Mouse (Mus musculus) forebrain, embryonic 10.5 days (tissue): ENCODE data around the gene Prkg1. TPM values are rescaled to one million over a fixed set of nuclear protein-coding genes. Genes with fewer than 3 reads are reported as not detected.
A peak's percentile ranks its signal among the peaks of the same experiment; 100 is the strongest.

Experiments used
- DNase-seq: peaks from one replicate; pipeline ENCODE4 v3.0.0-alpha.2; 2017; ENCODE audit warnings: low spot score; ENCODE audit errors: extremely low spot score
- H3K27ac ChIP-seq: fragments of 300-500 bp; sonication (generic); 2 replicates; pipeline ENCODE4 v1.5.1; 2016; ENCODE audit warnings: mild to moderate bottlenecking
- H3K27me3 ChIP-seq: fragments of 300-500 bp; sonication (generic); 2 replicates; pipeline ENCODE4 v1.6.1; 2016; ENCODE audit warnings: mild to moderate bottlenecking; ENCODE audit not compliant: poor library complexity, severe bottlenecking
- H3K36me3 ChIP-seq: fragments of 300-500 bp; sonication (generic); replicated peaks from 2 replicates; pipeline ENCODE4 v1.6.1; 2016; ENCODE audit warnings: mild to moderate bottlenecking, moderate library complexity
- H3K4me1 ChIP-seq: fragments of 300-500 bp; sonication (generic); 2 replicates; pipeline ENCODE4 v1.6.1; 2016
- H3K4me3 ChIP-seq: fragments of 300-500 bp; sonication (generic); 2 replicates; pipeline ENCODE4 v1.5.1; 2016; ENCODE audit warnings: mild to moderate bottlenecking, moderate library complexity
- H3K9me3 ChIP-seq: fragments of 300-500 bp; sonication (generic); 2 replicates; pipeline ENCODE4 v1.6.1; 2016; ENCODE audit warnings: mild to moderate bottlenecking, moderate library complexity
- WGBS: fragments of 180-500 bp; shearing (Covaris S2); methylation state at CpG from one replicate; pipeline ENCODE4 v1.1.7; 2016; 5-methylcytosine and 5-hydroxymethylcytosine counted together
- polyA plus RNA-seq: library from polyadenylated mRNA; unstranded; fragments of >200 nt; fragmentation: Nextera tagmentation; extraction: Ambion mirVana; gene quantifications from 2 replicates; pipeline ENCODE4 v1.2.1, GENCODE M21; 2016

Prkg1 gene
- polyA plus RNA-seq, 1 experiment from 2014 or later, result 3.5 TPM

DNA sequence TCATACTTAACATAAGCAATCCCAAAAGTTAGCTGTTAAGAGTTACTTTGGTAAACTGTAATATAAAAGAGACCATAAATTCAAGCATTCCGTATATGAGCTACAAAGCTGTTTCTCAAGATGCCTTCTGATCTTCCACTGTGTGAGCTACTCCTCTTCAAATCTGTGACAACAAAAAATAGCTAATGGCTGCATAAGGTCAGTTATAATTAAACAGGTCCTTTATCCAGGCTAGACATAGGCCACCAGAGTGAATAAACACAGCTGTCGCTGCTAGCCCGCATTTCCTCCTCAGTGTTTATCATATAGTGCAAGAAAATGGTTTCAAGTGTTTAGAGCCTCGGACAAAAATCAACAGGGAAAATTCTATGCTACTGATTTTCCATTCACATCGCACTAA lies 218.8 kb downstream of the Prkg1 start:
- Histone ChIP-seq H3K27me3 (no peaks in the 10 kb centered on the region), H3K4me1 (no peaks in the 10 kb centered on the region), H3K36me3 (no peaks in the 10 kb centered on the region), H3K27ac (no peak overlapping the region), H3K9me3 (no peaks in the 10 kb centered on the region), H3K4me3 (no peak overlapping the region)
- WGBS, result 87% methylated on average over 5 of the region's 5 CpGs
- no peak for DNase-seq

DNA sequence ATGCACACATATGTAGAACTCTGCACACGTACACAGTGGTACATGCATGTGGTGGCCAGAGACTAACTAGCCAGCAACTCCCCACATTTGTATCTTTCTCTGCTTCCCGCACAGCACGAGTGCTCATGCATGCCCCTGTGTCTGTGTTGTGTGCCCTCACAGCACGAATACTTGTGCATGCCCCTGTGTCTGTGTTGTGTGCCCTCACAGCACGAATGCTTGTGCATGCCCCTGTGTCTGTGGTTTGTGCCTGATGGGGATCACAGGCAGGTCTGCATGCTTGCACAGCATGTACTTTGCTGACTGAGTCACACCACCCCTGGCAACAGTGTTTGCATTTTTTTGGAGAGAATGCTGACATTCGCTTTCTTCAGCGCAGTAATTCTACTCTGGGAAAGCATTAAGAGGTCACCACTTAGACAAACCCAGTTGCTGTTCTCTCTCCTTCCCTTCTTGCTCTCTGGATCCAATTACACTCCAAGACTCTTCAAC lies 233.5 kb downstream of the Prkg1 start:
- H3K36me3 ChIP-seq, result no peaks in the 10 kb centered on the region
- no peak overlapping the region for H3K4me3 ChIP-seq
- no peak for DNase-seq
- peak overlapping the region; percentile 58 for H3K27ac ChIP-seq
- peaks cover 22% of the 10 kb centered on the region for H3K4me1 ChIP-seq
- no peaks in the 10 kb centered on the region for H3K9me3 ChIP-seq
- WGBS, result 68% methylated on average over 7 of the region's 7 CpGs
- H3K27me3 ChIP-seq, result no peaks in the 10 kb centered on the region

DNA sequence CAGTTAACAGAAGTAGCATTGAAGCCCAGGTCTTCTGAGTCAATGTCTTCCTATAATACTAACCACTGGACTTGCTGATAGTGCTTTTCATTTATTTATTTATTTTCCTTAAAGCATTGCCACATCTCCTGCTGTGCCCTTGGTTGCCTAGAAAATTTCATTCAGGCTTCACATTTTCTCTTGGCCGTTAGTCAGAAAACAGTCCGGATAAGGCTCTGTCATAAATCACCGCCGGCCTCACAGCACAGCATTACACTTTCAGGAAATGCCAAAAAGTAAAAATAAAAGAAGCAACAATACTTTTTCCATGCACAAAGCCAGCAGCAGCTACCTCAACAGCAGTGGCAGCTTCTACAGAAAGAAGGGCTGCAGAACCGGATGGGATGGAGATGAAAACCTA lies 234.2 kb downstream of the Prkg1 start:
- WGBS, result 80% methylated on average over 5 of the region's 5 CpGs
- no peak overlapping the region for H3K4me3 ChIP-seq
- no peak for DNase-seq
- H3K9me3 ChIP-seq, result no peaks in the 10 kb centered on the region
- H3K4me1 ChIP-seq, result peaks cover 22% of the 10 kb centered on the region
- H3K36me3 ChIP-seq, result no peaks in the 10 kb centered on the region
- no peaks in the 10 kb centered on the region for H3K27me3 ChIP-seq
- H3K27ac ChIP-seq, result no peak overlapping the region; the same call in 1 of the 2 replicates

DNA sequence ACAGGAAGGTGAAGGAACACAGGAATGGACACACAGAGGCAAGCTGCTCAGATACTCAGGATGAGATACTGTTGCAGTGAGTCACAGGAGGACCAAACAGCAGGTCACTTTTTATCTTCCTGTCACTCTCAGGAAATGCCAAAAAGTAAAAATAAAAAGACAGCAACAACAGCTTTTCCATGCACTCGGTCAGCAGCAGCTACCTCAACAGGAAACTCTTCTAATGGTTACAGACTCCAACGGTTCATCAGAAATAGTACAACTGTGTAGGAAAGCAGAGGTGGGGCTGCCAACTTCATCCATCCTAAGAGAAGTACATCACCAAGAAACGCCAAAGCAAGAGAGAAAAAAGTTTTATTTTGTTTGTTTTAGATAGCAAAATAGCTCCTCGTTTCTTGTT lies 234.9 kb downstream of the Prkg1 start:
- Histone ChIP-seq H3K4me3 (no peak overlapping the region), H3K4me1 (peaks cover 22% of the 10 kb centered on the region), H3K27ac (no peak overlapping the region), H3K27me3 (no peaks in the 10 kb centered on the region), H3K36me3 (no peaks in the 10 kb centered on the region), H3K9me3 (no peaks in the 10 kb centered on the region)
- DNase-seq, result no peak
- 78% methylated on average over 4 of the region's 4 CpGs for WGBS

DNA sequence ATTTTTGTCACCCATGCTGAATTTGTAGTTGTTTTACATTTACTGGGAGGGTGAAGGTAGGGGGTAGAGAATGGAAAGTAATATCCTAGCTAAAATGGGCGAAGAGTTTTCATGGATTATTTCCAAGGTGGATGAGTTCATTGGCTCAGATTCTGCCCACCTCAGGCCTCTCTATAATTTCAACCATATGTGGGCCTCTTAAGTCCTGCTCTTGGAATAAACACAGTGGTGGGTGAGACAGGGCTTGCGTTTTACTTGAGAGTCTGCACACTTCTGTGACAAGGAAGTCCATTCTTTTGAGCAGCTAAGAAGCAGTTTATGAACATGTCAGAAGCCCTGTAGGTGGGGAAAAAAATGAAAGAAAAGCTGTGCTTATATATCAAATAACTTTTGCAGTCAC lies 250.3 kb downstream of the Prkg1 start:
- H3K27ac ChIP-seq, result no peak overlapping the region
- no peaks in the 10 kb centered on the region for H3K9me3 ChIP-seq
- no peak overlapping the region for H3K4me3 ChIP-seq
- 65% methylated on average over 2 of the region's 2 CpGs for WGBS
- peaks cover 6% of the 10 kb centered on the region; the same call in 1 of the 2 replicates for H3K4me1 ChIP-seq
- no peaks in the 10 kb centered on the region for H3K36me3 ChIP-seq
- H3K27me3 ChIP-seq, result no peaks in the 10 kb centered on the region
- DNase-seq, result no peak

DNA sequence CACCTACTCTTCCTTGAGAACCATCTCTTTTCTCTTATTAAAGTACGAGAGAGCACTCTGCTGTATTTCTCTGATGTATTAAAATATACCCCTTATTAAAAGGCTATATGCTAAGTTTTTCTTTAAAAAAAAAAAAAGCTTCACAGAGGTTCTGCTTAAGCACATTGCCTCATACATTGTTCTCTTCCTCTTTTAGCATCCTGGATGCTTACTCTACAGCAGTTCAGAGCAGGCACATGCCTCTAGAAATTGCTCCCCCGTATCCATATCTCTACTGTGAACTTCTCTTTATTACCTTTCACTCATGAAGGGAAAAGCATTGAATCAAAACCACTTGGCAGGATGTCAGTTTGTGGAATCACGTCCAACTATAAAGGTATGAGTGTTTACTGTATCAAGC lies 257.0 kb downstream of the Prkg1 start:
- Histone ChIP-seq H3K36me3 (no peaks in the 10 kb centered on the region), H3K4me3 (no peak overlapping the region), H3K9me3 (no peaks in the 10 kb centered on the region), H3K27me3 (no peaks in the 10 kb centered on the region), H3K4me1 (no peaks in the 10 kb centered on the region), H3K27ac (no peak overlapping the region)
- no peak for DNase-seq
- WGBS, result 85% methylated on average over 3 of the region's 3 CpGs

DNA sequence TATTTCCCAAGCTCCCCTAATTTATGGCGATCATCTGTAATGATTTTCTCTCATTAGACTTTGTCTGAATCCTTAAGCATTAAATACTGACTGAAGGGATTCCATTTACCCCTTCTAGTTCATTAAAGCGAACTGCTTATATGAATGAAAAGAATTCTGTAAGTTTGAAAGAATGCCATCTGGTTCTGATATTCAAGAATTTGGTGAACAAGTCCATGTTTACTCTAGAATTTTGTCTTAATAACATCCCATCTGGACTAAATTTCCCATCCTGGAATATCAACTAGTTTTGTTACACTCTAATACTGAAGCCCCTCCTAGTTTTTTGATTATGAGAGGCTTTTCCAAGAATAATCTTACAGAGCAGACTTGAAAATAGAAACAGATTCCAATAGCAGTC lies 258.5 kb downstream of the Prkg1 start:
- Histone ChIP-seq H3K9me3 (no peaks in the 10 kb centered on the region), H3K36me3 (no peaks in the 10 kb centered on the region), H3K27ac (no peak overlapping the region), H3K27me3 (no peaks in the 10 kb centered on the region), H3K4me1 (no peaks in the 10 kb centered on the region), H3K4me3 (no peak overlapping the region)
- DNase-seq, result no peak
- 64% methylated on average over 2 of the region's 2 CpGs for WGBS

DNA sequence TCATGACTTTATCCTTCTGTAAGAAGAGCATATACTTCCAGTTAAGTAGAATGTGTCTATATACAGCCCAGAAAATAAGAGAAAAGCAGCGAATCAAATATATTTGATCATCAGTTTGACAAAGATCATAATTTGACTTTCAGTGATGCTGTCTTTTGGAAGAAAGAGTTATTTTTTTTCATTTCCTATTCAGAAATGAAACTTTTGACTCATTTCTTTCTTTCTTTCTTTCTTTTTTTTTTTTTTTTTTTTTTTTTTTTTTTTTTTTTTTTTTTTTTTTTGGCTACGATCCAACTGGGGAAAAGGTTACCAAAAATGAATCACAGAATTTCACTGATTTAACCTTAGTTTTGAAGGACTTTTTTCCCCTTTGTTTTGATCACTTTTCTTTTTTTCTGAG lies 259.8 kb downstream of the Prkg1 start:
- Histone ChIP-seq H3K27me3 (no peaks in the 10 kb centered on the region), H3K27ac (no peak overlapping the region), H3K4me3 (no peak overlapping the region), H3K4me1 (no peaks in the 10 kb centered on the region), H3K9me3 (no peaks in the 10 kb centered on the region), H3K36me3 (no peaks in the 10 kb centered on the region)
- 89% methylated on average over 2 of the region's 2 CpGs for WGBS
- DNase-seq, result no peak

DNA sequence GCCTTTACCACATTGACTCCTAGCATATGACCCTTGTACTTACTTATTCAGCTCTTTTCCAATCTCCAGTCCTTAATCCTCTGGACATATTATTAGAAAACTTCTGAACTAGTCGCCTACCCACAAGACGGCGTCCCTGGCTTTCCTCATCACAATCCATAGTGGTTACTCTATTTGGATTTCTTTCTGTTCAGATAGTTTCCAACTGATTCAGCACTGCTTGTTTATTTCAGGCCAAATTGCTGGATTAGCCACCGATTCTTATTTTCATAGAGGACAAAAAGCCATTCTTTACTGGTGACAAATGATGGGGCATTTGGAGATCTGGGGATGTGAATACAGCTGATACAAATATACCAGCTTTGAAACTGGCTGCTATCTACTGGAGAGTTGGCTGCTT lies 267.4 kb downstream of the Prkg1 start:
- Histone ChIP-seq H3K4me1 (no peaks in the 10 kb centered on the region), H3K9me3 (no peaks in the 10 kb centered on the region), H3K36me3 (no peaks in the 10 kb centered on the region), H3K4me3 (no peak overlapping the region), H3K27ac (no peak overlapping the region), H3K27me3 (no peaks in the 10 kb centered on the region)
- no peak for DNase-seq
- WGBS, result 85% methylated on average over 4 of the region's 4 CpGs

DNA sequence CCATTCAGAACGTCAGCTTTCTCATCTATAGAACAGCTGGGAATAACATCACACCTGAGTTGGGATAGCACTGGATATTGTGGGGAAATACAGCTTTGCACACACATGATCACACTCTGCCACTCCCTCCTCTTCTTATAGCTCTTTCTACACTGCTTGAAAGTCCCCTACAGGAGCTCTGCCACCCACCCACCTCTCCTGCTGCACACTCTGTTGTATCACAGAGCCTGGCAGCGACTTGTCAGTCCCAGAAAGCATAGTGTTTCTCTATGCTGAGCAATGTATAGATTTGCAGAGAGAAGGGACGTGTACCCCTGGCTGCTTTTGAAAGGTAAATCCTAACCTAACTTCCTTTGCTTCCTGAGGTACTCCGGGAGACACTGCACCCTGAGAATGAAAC lies 275.2 kb downstream of the Prkg1 start:
- no peaks in the 10 kb centered on the region for H3K9me3 ChIP-seq
- WGBS, result 79% methylated on average over 4 of the region's 4 CpGs
- no peaks in the 10 kb centered on the region for H3K4me1 ChIP-seq
- no peak for DNase-seq
- H3K27me3 ChIP-seq, result no peaks in the 10 kb centered on the region
- no peak overlapping the region for H3K27ac ChIP-seq
- no peaks in the 10 kb centered on the region for H3K36me3 ChIP-seq
- no peak overlapping the region for H3K4me3 ChIP-seq

DNA sequence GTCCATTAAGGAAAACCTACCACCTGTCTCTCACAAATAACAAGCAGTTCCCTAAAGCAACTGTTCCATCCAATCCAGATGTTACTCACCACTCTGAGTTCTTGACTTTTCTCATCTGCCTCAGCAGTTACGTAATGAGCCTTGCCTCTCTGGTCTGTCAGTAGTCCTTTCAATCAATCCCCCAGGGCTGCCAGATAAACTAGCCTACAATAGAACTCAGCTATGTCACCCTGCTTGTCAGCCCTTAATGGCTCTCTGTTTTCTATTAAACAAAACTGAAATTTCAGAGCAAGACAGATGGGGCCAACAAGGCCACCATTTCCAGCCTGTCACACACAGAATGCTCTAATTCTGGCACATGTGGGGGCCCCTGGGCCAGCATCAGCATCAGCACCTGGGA lies 293.1 kb downstream of the Prkg1 start:
- no peaks in the 10 kb centered on the region for H3K9me3 ChIP-seq
- no peaks in the 10 kb centered on the region for H3K36me3 ChIP-seq
- no peaks in the 10 kb centered on the region for H3K27me3 ChIP-seq
- H3K4me1 ChIP-seq, result peaks cover 5% of the 10 kb centered on the region
- no peak overlapping the region for H3K27ac ChIP-seq
- no peak for DNase-seq
- 51% methylated on average over 1 of the region's 1 CpGs for WGBS
- no peak overlapping the region for H3K4me3 ChIP-seq

DNA sequence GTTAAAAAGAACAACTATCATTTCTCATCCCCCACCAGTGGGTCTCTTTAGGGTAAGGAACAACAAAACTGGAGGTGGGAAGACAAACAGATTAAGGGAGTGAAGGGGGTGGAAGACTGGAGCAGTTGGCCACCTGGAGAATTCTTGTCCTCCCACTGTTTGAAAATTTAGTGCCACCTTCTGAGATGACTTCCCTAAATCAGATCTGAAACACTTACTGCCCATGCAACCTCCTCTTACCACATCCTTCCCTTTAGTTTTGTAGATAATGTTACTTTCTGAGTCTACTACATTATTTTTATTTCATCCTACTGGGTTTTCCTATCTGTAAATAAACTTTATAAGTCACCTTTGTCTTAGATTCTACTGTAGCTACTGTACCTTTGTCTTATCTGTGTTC lies 304.6 kb downstream of the Prkg1 start:
- no peak overlapping the region for H3K27ac ChIP-seq
- no peaks in the 10 kb centered on the region for H3K27me3 ChIP-seq
- DNase-seq, result no peak
- H3K4me3 ChIP-seq, result no peak overlapping the region
- H3K4me1 ChIP-seq, result no peaks in the 10 kb centered on the region
- H3K9me3 ChIP-seq, result no peaks in the 10 kb centered on the region
- no peaks in the 10 kb centered on the region for H3K36me3 ChIP-seq

DNA sequence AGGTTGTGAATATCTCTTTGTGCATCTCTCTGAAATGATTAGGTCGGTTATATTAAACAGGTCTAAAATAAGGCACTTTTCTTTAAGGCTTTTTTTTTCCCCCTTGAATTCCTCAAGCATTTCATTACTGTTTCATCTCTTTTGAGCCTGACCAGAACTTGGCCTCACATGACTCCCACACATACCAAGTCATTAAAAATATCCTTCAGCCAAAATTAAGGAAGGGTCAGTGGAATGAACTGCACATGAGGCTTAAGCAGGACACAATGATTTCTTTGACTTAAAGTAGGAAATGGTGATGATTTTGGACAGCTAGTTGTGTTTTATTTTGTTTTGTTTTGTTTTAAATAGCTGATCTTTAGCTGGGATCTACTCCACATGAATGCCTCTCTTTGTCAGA lies 320.7 kb downstream of the Prkg1 start:
- Histone ChIP-seq H3K27ac (no peak overlapping the region), H3K4me3 (no peak overlapping the region), H3K27me3 (no peaks in the 10 kb centered on the region), H3K9me3 (no peaks in the 10 kb centered on the region), H3K36me3 (no peaks in the 10 kb centered on the region), H3K4me1 (no peaks in the 10 kb centered on the region)
- 78% methylated on average over 1 of the region's 1 CpGs for WGBS
- no peak for DNase-seq

DNA sequence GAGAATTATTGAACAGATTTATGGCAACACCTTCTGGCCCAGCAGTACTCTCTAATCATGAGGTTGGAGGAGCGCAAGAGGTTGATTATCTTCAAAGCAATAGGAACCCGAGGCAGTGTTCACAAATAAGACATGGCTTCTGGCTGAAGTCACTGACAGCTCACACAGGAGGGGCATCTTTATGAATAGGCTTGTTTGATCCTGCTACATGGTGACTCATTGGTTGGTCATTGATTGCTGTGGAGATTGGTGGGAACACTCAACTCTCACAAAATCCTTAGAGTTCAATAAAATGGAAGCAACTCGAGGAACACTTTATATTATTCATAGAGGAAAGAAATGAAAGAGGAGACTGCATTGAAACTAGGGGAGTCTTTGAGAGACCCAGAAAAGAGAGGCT lies 322.5 kb downstream of the Prkg1 start:
- Histone ChIP-seq H3K36me3 (no peaks in the 10 kb centered on the region), H3K27ac (no peak overlapping the region), H3K4me3 (no peak overlapping the region), H3K9me3 (no peaks in the 10 kb centered on the region), H3K27me3 (no peaks in the 10 kb centered on the region), H3K4me1 (no peaks in the 10 kb centered on the region)
- DNase-seq, result no peak
- WGBS, result 87% methylated on average over 3 of the region's 3 CpGs
